Mouse (Mus musculus): Measurements from ENCODE around the gene Tert. TPM values are rescaled to one million over a fixed set of nuclear protein-coding genes. Genes with fewer than 3 reads are reported as not detected.

The Tert gene
- polyA plus RNA-seq, 1 experiment, result 6.4 TPM

DNA sequence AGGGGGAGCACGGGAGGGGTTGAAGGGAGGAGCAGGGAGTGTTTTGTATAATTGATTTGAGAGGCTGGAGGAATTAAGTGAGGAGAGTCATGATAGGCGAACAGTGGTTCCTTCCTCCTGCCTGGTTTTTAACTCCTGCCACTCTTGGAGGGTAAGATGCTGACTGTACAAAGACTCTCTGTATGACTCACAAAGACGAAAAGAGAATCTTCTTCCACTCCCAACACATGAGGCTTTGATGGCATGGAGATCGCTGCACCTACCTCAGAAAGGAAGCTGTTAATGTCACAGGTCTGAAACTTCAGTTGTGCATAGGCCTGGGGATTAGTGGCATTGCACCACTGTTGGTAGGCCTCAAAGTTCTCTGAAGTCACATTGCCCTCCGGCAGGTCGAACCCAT is 58.8 kb downstream of the Tert start:
- no peak for TF ChIP-seq CTCF (conservative IDR thresholded peaks at IDR 0.05; ENCODE audit: insufficient read depth, insufficient read length, low read depth, low read length)
- no peak for TF ChIP-seq POLR2A (IDR thresholded peaks at IDR 0.05; ENCODE audit: low read depth, low read length)
- no peak overlapping the region for H3K27ac ChIP-seq (ENCODE audit: insufficient read depth, low read depth, low read length)

DNA sequence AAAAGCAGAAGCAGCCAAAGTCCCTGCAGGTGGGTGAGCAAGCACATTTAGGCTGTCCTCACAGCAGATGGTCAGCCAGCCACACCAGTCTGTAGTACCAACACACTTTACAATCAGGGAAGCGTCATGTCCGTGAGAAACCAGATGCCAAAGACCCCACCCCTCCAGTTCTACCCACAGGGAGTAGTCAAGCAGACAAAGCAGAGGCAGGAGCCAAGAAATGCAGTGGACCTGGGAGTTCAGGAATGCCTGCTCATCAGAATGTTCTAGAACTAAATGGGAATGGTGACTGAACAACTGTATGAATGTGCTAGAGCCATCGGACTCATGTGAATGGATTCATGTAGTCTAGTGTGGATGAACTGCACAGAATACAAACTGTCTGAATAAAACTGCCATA is 60.9 kb downstream of the Tert start:
- peak; percentile 68 for DNase-seq
- Histone ChIP-seq H3K27ac (ENCODE audit: insufficient read depth, low read depth, low read length) (no peak overlapping the region; the same call in 1 of the 2 replicates), H3K4me3 (ENCODE audit: insufficient read depth, low read depth, low read length) (no peak overlapping the region), H3K4me1 (ENCODE audit: control insufficient read depth, insufficient read depth, low read length) (peaks cover 60% of the 10 kb centered on the region), H3K36me3 (ENCODE audit: control insufficient read depth, insufficient read depth, low read length) (no peaks in the 10 kb centered on the region; the same call in 1 of the 2 replicates), H3K27me3 (replicated peaks; ENCODE audit: control insufficient read depth, insufficient read depth, low read length) (no peaks in the 10 kb centered on the region)
- TF ChIP-seq CTCF (conservative IDR thresholded peaks at IDR 0.05; ENCODE audit: insufficient read depth, insufficient read length, low read depth, low read length) (no peak), POLR2A (IDR thresholded peaks at IDR 0.05; ENCODE audit: low read depth, low read length) (no peak)
- 29% methylated on average over 3 of the region's 3 CpGs for WGBS

More for the DNA sequence above, 58.8 kb downstream of the Tert start:
- Histone ChIP-seq H3K27me3 (replicated peaks; ENCODE audit: control insufficient read depth, insufficient read depth, low read length) (no peaks in the 10 kb centered on the region), H3K4me1 (ENCODE audit: control insufficient read depth, insufficient read depth, low read length) (peaks cover 63% of the 10 kb centered on the region), H3K4me3 (ENCODE audit: insufficient read depth, low read depth, low read length) (no peak overlapping the region), H3K36me3 (ENCODE audit: control insufficient read depth, insufficient read depth, low read length) (no peaks in the 10 kb centered on the region; the same call in 1 of the 2 replicates)
- 71% methylated on average over 6 of the region's 6 CpGs for WGBS
- no peak for DNase-seq

DNA sequence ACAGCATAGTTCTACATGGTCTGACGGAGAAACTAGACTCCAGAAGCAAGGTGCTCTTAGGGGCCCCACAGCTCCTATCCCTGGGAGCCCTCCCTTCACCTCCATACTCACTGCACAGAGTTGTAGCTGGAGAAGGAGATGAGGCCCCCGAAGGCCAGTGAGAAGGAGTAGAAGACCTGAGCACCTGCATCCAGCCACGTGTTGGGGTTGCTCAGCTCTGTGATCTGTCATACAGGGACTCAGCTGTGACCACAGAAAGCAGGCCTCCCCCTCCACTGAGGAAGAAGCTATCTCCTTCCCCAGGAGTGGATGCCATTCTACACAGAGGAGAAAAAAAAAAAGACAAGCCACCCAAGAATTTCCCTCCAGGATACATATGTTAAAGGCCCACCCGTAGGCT is 62.2 kb downstream of the Tert start:
- Histone ChIP-seq H3K27me3 (replicated peaks; ENCODE audit: control insufficient read depth, insufficient read depth, low read length) (no peaks in the 10 kb centered on the region), H3K27ac (ENCODE audit: insufficient read depth, low read depth, low read length) (no peak overlapping the region; the same call in 1 of the 2 replicates), H3K4me1 (ENCODE audit: control insufficient read depth, insufficient read depth, low read length) (peaks cover 57% of the 10 kb centered on the region), H3K36me3 (ENCODE audit: control insufficient read depth, insufficient read depth, low read length) (no peaks in the 10 kb centered on the region; the same call in 1 of the 2 replicates), H3K4me3 (ENCODE audit: insufficient read depth, low read depth, low read length) (no peak overlapping the region)
- WGBS, result 69% methylated on average over 4 of the region's 4 CpGs
- TF ChIP-seq POLR2A (IDR thresholded peaks at IDR 0.05; ENCODE audit: low read depth, low read length) (no peak), CTCF (conservative IDR thresholded peaks at IDR 0.05; ENCODE audit: insufficient read depth, insufficient read length, low read depth, low read length) (no peak)
- no peak for DNase-seq

DNA sequence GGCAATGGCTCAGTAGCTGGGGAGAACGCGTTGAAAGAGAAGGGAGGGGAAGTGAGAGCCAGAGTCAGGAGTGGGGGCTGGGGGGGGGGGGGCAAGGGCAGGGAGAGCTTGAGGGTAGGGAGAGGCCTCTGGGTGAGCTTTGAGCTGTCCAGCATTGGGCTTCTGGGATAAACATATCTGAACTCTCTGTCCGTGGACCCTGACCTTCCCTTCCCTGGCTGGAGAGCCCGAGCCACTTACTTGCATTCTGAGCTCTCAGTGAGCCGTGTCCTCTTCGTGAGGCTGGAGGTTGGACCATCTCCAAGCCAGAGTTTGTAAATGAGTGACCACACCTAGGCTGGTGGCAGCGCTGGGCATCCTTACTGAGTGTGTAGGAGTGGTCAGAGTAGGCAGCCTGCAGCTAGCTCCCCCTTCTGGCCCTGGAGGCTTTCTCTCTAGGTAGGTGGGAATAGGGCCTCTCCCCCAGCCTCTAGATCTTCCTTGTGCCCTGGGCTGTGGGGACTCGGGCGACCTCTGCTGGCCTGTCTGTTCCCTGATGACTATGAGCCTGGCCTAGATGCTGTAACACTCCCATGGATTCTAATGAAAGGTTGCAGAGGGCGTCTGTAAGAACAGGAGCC is 65.6 kb downstream of the Tert start:
- Histone ChIP-seq H3K27ac (ENCODE audit: insufficient read depth, low read depth, low read length) (peak overlapping the region; percentile 61; the same call in 1 of the 2 replicates), H3K27me3 (replicated peaks; ENCODE audit: control insufficient read depth, insufficient read depth, low read length) (no peaks in the 10 kb centered on the region), H3K36me3 (ENCODE audit: control insufficient read depth, insufficient read depth, low read length) (no peaks in the 10 kb centered on the region; the same call in 1 of the 2 replicates), H3K4me3 (ENCODE audit: insufficient read depth, low read depth, low read length) (no peak overlapping the region), H3K4me1 (ENCODE audit: control insufficient read depth, insufficient read depth, low read length) (peaks cover 44% of the 10 kb centered on the region)
- TF ChIP-seq CTCF (conservative IDR thresholded peaks at IDR 0.05; ENCODE audit: insufficient read depth, insufficient read length, low read depth, low read length), result peak; percentile 80
- TF ChIP-seq POLR2A (IDR thresholded peaks at IDR 0.05; ENCODE audit: low read depth, low read length), result no peak
- 11% methylated on average over 10 of the region's 10 CpGs for WGBS
- peak; percentile 99 for DNase-seq

DNA sequence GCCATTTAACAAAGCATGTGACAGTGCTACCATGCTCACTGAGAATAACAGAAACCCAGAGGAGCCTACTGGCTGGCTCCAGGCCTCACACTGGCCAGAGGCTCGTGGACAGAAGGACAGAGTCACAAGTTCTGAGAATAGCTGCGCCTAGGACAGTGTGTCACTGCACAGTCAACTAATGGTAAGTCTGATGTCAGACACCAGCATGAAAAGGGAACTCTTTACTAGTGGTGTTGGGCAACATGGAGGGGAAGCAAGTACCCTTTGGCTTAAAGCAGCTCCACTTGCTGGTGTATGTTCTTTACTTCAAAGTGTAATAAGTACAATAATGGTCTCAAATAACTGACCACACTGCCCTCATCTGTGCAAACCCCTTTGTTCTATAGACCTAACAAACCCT is 66.6 kb downstream of the Tert start:
- Histone ChIP-seq H3K4me1 (ENCODE audit: control insufficient read depth, insufficient read depth, low read length) (peaks cover 34% of the 10 kb centered on the region), H3K27ac (ENCODE audit: insufficient read depth, low read depth, low read length) (no peak overlapping the region), H3K4me3 (ENCODE audit: insufficient read depth, low read depth, low read length) (no peak overlapping the region), H3K36me3 (ENCODE audit: control insufficient read depth, insufficient read depth, low read length) (no peaks in the 10 kb centered on the region; the same call in 1 of the 2 replicates), H3K27me3 (replicated peaks; ENCODE audit: control insufficient read depth, insufficient read depth, low read length) (no peaks in the 10 kb centered on the region)
- no peak for DNase-seq
- 51% methylated on average over 2 of the region's 2 CpGs for WGBS
- TF ChIP-seq POLR2A (IDR thresholded peaks at IDR 0.05; ENCODE audit: low read depth, low read length) (no peak), CTCF (conservative IDR thresholded peaks at IDR 0.05; ENCODE audit: insufficient read depth, insufficient read length, low read depth, low read length) (no peak)

DNA sequence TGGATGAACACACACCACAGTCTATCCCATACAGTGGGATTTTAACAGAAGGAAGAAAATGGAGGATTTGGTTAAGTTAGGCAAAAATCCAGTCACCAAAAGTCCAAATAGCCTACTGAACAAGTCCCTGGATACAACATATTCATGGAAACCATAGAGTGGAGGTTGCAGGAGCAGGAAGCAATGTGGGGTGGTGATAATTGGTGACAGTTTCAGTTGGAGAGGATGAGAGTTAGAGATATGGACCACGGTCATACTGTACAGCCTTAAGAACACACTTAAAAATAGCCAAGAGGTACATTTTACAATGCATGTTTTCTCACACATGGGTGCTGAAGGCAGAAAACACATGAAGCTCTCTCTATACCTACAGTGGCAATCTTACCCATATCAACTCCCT is 68.3 kb downstream of the Tert start:
- no peak for DNase-seq
- TF ChIP-seq POLR2A (IDR thresholded peaks at IDR 0.05; ENCODE audit: low read depth, low read length) (no peak), CTCF (conservative IDR thresholded peaks at IDR 0.05; ENCODE audit: insufficient read depth, insufficient read length, low read depth, low read length) (no peak)
- Histone ChIP-seq H3K27me3 (replicated peaks; ENCODE audit: control insufficient read depth, insufficient read depth, low read length) (no peaks in the 10 kb centered on the region), H3K36me3 (ENCODE audit: control insufficient read depth, insufficient read depth, low read length) (no peaks in the 10 kb centered on the region; the same call in 1 of the 2 replicates), H3K27ac (ENCODE audit: insufficient read depth, low read depth, low read length) (no peak overlapping the region), H3K4me3 (ENCODE audit: insufficient read depth, low read depth, low read length) (no peak overlapping the region), H3K4me1 (ENCODE audit: control insufficient read depth, insufficient read depth, low read length) (peaks cover 22% of the 10 kb centered on the region)
- WGBS, result 83% methylated on average over 1 of the region's 1 CpGs

DNA sequence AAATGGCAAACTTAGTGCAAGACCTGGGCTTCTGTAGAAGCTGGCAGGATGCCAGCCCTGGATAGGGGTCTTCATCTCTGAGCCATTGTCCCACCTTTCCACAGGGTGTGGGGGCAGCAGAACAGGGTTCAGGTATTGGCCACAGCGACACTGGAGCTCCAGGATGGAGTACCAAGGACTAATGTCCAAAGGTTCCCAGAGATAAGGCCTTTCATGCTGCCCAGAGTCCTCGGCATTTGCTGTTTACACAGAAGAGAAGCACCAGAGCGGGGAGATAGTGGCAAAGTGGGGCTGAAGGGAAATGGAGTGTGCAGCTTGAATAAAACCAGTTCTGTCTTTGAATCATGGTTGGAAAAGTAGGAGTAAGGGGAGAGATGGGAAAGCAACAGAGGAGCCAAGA is 69.8 kb downstream of the Tert start:
- Histone ChIP-seq H3K36me3 (ENCODE audit: control insufficient read depth, insufficient read depth, low read length) (no peaks in the 10 kb centered on the region), H3K4me1 (ENCODE audit: control insufficient read depth, insufficient read depth, low read length) (peaks cover 12% of the 10 kb centered on the region), H3K4me3 (ENCODE audit: insufficient read depth, low read depth, low read length) (peak overlapping the region; percentile 63; the same call in 1 of the 2 replicates), H3K27ac (ENCODE audit: insufficient read depth, low read depth, low read length) (peak overlapping the region; percentile 4; the same call in 1 of the 2 replicates), H3K27me3 (replicated peaks; ENCODE audit: control insufficient read depth, insufficient read depth, low read length) (no peaks in the 10 kb centered on the region)
- WGBS, result 53% methylated on average over 3 of the region's 3 CpGs
- TF ChIP-seq CTCF (conservative IDR thresholded peaks at IDR 0.05; ENCODE audit: insufficient read depth, insufficient read length, low read depth, low read length), result no peak
- no peak for TF ChIP-seq POLR2A (IDR thresholded peaks at IDR 0.05; ENCODE audit: low read depth, low read length)
- DNase-seq, result no peak

Other genes starting within 250 kb of the Tert start
- gene Lpcat1, start 159.7 kb upstream of the Tert start, polyA plus RNA-seq (2012; rRNA removed), result 14.2 and 16.0 TPM in 2 replicates
- gene Slc6a3, start 90.2 kb upstream of the Tert start, polyA plus RNA-seq (2012; rRNA removed), result 0.05 and 0.06 TPM in 2 replicates
- 174 and 185 TPM in 2 replicates for gene Clptm1l, start 22.9 kb upstream of the Tert start, polyA plus RNA-seq (2012; rRNA removed)
- gene Slc6a18, start 51.1 kb downstream of the Tert start, polyA plus RNA-seq (2012; rRNA removed), result 438 and 863 TPM in 2 replicates
- 884 and 1,011 TPM in 2 replicates for gene Slc6a19, start 78.0 kb downstream of the Tert start, polyA plus RNA-seq (2012; rRNA removed)
- 104 and 109 TPM in 2 replicates for gene Slc12a7, start 106.2 kb downstream of the Tert start, polyA plus RNA-seq (2012; rRNA removed)
- gene Nkd2, start 220.7 kb downstream of the Tert start, polyA plus RNA-seq (2012; rRNA removed), result 1.2 and 1.3 TPM in 2 replicates